Mouse (Mus musculus): ENCODE measurements at regions not wholly inside any gene's neighbourhood (a gene's known extent, or its start where the extent isn't known, plus 50 kb on each side); places are given as distances from the start of the nearest gene placed in this dataset.

- no peak for DNase-seq (ENCODE audit: low spot score in 2 of 2)
These were observed 197.4 kb downstream of the Sox9 start for GRCm38 (mm10) chr11:112979413-112979812.

- DNase-seq (ENCODE audit: low spot score in 2 of 2), result no peak
These were observed 200.3 kb downstream of the Sox9 start for GRCm38 (mm10) chr11:112982165-112982801.

GRCm38 (mm10) chr11:112982802-112983591 is 201.0 kb downstream of the Sox9 start:
- DNase-seq (ENCODE audit: low spot score in 2 of 2), result peak; percentile 23 to 53

DNA sequence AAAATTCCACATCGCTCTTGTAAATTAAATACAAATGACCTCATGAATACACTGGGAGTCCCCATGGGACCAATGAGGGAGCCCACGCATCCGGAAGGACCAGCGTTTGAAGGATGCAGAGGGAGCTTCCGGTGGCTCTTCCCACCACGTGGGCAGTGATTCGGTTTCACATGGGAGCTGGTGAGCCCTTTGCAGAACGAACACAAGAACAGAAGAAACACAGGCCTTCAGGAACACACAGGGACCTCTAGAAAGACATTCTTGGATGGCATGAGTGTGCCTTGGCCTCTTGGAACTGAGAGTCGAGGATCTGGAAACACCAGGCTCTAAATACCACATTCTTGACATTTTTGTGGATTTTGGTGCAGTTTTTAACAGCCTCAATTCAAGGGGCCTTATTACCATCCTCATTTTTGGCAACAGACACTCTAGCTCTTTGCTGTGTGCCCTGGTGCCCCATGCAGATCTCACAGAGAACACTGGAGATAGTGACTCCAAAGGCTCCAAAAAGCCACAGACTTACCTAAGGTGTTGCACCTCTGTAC is 204.1 kb downstream of the Sox9 start:
- DNase-seq (ENCODE audit: low spot score in 2 of 2), result no peak

DNA sequence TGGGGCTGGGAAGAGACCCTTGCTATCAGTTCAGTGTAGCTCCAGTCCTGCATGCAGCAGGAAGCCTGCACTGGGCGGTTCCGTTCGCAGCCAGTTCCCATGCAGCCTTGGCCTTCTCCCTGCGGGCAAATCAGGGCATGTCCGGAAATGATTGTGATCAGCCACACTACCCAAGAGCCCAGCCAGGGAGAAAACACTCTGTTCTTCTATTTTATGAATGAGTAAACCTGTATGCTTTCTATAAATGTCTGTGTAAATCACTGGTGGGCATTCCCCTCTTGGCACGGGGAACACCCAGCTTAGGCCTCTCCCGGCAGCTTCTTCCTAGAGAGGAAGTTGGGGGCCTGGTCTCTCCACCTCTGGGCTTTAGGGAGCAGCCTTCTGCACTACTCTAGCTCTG is 205.8 kb downstream of the Sox9 start:
- DNase-seq (ENCODE audit: low spot score in 2 of 2), result no peak

DNA sequence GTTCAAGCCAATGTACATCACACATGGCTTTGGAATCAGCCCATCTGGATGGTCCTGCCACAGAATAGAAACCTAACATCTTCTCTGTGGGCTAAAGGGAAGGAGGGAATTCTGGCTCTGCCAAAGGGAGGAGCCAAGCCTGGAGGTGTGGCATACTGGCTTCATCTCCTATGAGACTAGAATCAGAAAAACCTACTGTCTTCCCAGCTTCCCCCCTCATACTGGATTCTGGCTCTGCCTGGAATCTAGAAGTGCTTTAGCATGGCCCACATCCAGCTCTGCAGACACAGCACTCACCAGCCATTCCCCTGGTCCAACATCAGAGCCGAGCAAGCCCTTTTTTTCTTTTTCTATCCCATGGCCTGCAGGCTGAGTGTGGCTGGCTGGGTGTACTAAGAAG is 206.9 kb downstream of the Sox9 start:
- no peak for DNase-seq (ENCODE audit: low spot score in 2 of 2)

DNA sequence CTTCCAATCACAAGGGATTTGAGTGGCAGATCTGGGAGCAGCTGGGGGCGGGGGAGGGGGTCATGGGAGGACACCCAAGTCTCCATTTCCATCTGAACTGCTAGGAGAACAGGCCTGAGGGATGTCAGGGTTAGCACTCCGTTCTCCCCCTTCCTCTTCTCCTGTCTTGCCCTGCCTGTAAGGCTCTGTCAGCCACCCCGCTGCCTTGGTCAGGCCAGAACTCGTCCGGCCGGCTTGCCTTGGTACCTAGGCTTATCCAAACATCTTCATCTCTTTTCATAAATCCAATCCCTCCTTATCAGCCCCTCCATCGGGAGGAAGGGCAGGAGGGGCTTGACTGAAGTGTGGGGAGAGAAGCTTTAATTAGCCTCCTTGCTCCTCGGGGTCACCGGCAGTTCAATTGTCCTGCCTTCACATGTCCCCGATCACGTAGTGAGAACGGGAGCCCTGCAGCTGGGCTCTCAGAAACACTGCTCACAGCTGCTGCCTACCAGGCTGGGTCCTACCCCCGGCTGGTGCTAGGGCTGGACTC is 208.0 kb downstream of the Sox9 start:
- DNase-seq (ENCODE audit: low spot score in 2 of 2), result no peak

GRCm38 (mm10) chr11:112990751-112991150 is 208.7 kb downstream of the Sox9 start:
- no peak for DNase-seq (ENCODE audit: low spot score in 2 of 2)

GRCm38 (mm10) chr11:112991862-112992261 is 209.8 kb downstream of the Sox9 start:
- DNase-seq (ENCODE audit: low spot score in 2 of 2), result no peak

- DNase-seq (ENCODE audit: low spot score in 2 of 2), result no peak
These were observed 217.0 kb downstream of the Sox9 start for GRCm38 (mm10) chr11:112998777-112999583.

DNA sequence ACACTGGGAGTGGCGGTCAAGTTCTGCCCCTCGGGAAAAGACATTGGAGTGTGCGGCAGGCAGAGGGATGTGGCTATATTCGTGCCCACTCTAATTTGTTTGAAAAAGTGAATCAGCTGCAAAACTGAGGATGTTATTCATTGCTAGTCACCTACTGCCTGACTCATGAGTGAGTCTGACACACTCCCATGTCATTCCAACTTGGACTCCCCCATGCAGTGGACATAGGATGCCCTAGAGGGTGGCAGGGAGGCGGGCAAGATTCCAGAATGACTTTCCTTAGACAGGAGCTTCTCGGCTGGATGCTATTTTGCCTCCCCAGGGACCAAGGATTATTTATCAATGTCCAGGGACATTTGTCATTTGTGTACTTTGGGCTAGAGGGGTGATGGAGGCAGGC is 219.0 kb downstream of the Sox9 start:
- DNase-seq (ENCODE audit: low spot score in 2 of 2), result no peak

GRCm38 (mm10) chr11:113005895-113006294 is 223.9 kb downstream of the Sox9 start:
- no peak for DNase-seq (ENCODE audit: low spot score in 2 of 2)

DNA sequence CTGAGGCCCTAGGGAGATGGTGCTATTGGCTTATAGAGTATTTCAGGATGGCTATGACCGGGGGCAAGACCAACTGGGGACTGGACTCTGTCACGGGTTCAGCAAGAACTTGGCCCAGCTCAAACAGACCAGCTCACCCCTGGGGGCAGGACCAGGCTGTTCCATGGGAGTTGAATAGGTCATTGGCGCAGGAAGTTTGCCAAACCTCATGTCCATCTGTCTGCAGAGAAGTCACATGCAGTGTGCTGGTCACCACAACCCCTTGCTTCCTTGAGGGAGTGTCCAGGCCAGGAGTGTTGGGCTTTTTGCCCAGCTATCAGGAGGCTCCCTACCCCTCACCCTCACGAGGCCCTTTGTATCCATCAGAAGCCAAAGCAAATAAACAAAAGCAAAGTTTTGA is 226.5 kb downstream of the Sox9 start:
- DNase-seq (ENCODE audit: low spot score in 2 of 2), result no peak

DNA sequence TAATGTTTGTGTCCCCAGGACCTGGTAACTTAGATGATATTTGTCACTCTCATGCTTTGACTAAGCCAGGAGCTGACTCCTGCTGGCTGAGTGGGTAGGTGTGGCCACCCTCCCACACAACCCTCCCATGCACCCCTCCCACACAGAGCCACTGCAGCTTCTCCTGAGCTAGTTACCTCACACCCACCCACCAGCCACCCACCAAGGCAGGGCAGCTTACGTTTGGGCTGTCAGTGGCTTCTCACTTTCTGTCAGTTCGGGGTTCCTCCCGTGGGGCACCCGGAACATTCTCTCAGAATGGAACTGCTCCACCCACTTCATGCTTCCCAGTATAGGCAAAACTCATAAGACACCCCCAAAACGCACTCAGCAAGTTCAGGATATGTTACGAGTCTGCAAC is 227.4 kb downstream of the Sox9 start:
- peak; percentile 62 to 64 for DNase-seq (ENCODE audit: low spot score in 2 of 2)

- no peak for DNase-seq (ENCODE audit: low spot score in 2 of 2)
These were observed 228.9 kb downstream of the Sox9 start for GRCm38 (mm10) chr11:113010906-113011305.

- no peak for DNase-seq (ENCODE audit: low spot score in 2 of 2)
These were observed 232.4 kb downstream of the Sox9 start for GRCm38 (mm10) chr11:113014186-113015010.

DNA sequence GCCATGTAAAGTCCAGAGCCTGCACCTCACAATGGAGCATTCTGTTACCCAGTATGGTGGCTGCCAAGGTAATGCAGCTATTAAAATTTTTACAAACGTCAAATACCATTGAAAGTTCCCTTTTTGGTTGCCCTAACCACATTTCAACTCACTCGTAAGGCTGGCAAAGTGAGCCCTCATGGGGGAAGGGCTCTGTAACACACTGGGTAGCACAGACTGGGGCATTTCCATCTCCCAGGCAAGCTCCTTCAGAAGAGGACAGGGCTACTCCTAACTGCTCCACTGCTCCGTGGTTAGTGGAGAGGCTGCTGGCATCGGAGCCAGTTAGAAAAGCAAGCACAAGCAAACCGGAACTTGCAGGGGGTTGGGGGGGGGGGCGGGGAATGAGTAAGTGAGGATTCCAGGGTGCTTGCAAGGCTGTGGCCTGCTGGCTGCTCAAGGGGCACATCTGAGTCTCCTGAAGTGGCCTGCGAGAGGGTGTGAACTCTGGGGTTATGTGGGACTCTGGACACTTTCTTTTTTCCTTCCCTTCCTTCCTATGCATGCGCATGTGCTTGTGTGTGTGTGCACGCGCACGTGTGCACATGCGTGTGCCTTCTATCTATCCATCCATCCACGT is 233.8 kb downstream of the Sox9 start:
- no peak for DNase-seq (ENCODE audit: low spot score in 2 of 2)

GRCm38 (mm10) chr11:113016801-113017715 is 235.0 kb downstream of the Sox9 start:
- DNase-seq (ENCODE audit: low spot score in 2 of 2), result peak in 1 of 2 experiments; percentile 46

GRCm38 (mm10) chr11:113021533-113021932 is 239.5 kb downstream of the Sox9 start:
- no peak for DNase-seq (ENCODE audit: low spot score in 2 of 2)

DNA sequence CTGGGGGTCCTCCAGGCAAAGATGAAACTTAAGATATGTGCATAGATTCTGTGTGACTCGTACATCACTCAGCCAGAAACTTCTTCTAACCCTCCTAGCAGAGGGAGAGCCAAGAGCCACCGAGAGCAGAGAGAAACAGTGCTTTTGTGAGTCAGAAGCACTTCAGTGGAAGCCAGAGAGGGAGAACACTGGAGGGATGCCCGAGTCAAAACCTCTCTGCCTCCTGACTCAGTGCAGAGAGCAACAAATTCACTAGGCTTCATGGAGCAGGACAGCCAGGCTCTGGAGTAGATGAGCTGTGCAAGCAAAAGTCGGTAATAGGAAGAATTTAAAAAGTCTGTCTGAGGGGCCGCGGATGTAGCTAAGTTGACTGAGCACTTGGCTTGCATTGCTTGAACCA is 245.0 kb downstream of the Sox9 start:
- no peak for DNase-seq (ENCODE audit: low spot score in 2 of 2)
